ENCODE assay signal across 15 mouse cellular contexts in the genomic region with DNA sequence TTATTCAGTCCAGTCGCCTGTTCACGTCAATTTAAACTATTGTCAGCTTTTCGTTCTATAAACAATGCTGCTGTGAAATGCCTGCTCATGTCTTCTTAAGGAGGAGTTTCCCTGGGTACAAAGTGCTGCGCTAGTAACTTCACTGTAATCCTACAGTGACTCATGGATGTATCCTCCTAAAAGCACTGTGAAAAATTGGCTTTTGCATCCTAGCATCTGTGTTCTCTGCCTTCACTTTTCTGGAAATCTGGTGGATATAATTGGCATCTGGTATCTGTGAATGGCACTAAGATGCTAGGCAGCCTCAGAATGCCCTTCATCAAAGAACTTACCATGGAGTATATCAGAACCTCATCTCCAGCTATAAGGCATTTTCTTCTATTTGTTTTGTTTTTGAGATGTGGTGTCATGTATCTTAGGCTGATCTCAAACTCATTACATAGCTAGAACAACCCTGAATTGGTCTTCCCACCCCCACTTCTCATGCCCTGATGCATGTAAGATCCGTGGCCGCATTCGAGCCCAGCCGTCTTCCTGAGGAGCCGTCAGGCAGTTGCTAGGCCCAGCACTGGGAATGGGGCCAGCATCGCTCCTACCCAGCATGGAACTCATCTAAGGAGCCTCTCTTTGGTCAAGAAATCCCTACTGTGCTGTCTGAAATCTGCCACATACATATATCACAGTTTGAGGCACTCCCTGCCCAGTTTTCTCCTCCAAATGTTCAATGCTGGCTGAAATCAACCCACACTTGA. TPM values are rescaled to one million over a fixed set of nuclear protein-coding genes. Genes with fewer than 3 reads are reported as not detected.
DNase-seq lines count a peak whose midpoint lies in the region; ATAC-seq and TF ChIP-seq lines count a peak whose summit lies in the region.
"Had no signal": no experiment of that assay in that cellular context is flagged by ENCODE, and none has a peak within 500 bp of the region (broad histone marks: within the 10 kb centered on the region; RNA-seq: fewer than 3 reads in every experiment).

No protein-coding gene starts in this region.

- DNase-seq in heart, adult 11 months: peak; percentile 82
- DNase-seq in brain, adult 2 months (ENCODE audit: low read depth, low spot score): peak; percentile 86
- DNase-seq in layer of hippocampus, adult 18-20 months (ENCODE audit: low spot score in 2 of 2): peak; percentile 49 to 80
- no peak for DNase-seq in heart, adult 2 months
- DNase-seq: adrenal gland, postnatal 25 days; cerebellum, adult 18-20 months; gastrocnemius, postnatal 36 days; thymus, adult 2 months had no signal

- ATAC-seq in heart, embryonic 11.5 days (replicated peaks; ENCODE audit: insufficient number of reproducible peaks, low FRiP score, low TSS enrichment): no peak
- ATAC-seq in erythroid progenitor cell, adult 5-6 weeks (replicated peaks; ENCODE audit: low FRiP score, poor library complexity, severe bottlenecking): no peak
- ATAC-seq: CD4-positive, CD25-positive, alpha-beta regulatory T cell, adult 4 months; intestine, embryonic 16.5 days; liver, embryonic 12.5 days had no signal

- H3K27ac ChIP-seq in heart, embryonic 11.5 days (ENCODE audit: low read depth, low read length): no peak overlapping the region
- 0 out of 2 replicates have a peak overlapping the region, but pooled peaks have one; percentile 21 for H3K27ac ChIP-seq in olfactory bulb, adult 2 months (ENCODE audit: insufficient read depth, low read depth, low read length)
- no peak overlapping the region for H3K27ac ChIP-seq in heart, adult 2 months
- H3K27ac ChIP-seq: liver, embryonic 12.5 days had no signal

- H3K4me1 ChIP-seq in heart, embryonic 11.5 days (ENCODE audit: control insufficient read depth, insufficient read depth, low read length): peaks cover 5% of the 10 kb centered on the region
- H3K4me1 ChIP-seq in olfactory bulb, adult 2 months (ENCODE audit: control insufficient read depth, insufficient read depth, low read length): peaks cover 5% of the 10 kb centered on the region
- H3K4me1 ChIP-seq in heart, adult 2 months (ENCODE audit: control insufficient read depth, insufficient read depth, low read length): no peaks in the 10 kb centered on the region; the same call in none of the 2 replicates
- H3K4me1 ChIP-seq: liver, embryonic 12.5 days had no signal

- TF ChIP-seq POLR2A in olfactory bulb, adult 2 months (IDR thresholded peaks at IDR 0.05; ENCODE audit: insufficient read depth, low read depth, low read length): no peak
- TF ChIP-seq POLR2A in heart, adult 2 months (IDR thresholded peaks at IDR 0.05; ENCODE audit: insufficient read depth, low read depth, low read length): no peak

- H3K4me3 ChIP-seq in heart, embryonic 11.5 days (ENCODE audit: low read depth, low read length): no peak overlapping the region
- H3K4me3 ChIP-seq in olfactory bulb, adult 2 months (ENCODE audit: insufficient read depth, low read depth, low read length): no peak overlapping the region
- H3K4me3 ChIP-seq in heart, adult 2 months: no peak overlapping the region
- H3K4me3 ChIP-seq: liver, embryonic 12.5 days; megakaryocyte, embryonic 14.5 days had no signal

- H3K36me3 ChIP-seq in heart, embryonic 11.5 days (ENCODE audit: control insufficient read depth, insufficient read depth, low read length): no peaks in the 10 kb centered on the region
- H3K36me3 ChIP-seq in heart, adult 2 months (ENCODE audit: control insufficient read depth, insufficient read depth, low read length): peaks cover 7% of the 10 kb centered on the region
- H3K36me3 ChIP-seq: liver, embryonic 12.5 days had no signal

- no peak overlapping the region for H3K4me2 ChIP-seq in heart, embryonic 11.5 days
- H3K4me2 ChIP-seq: liver, embryonic 12.5 days had no signal

- 82% methylated on average over 10 of the region's 10 CpGs for WGBS in heart, embryonic 11.5 days (ENCODE audit: insufficient replicate concordance)
- 68% methylated on average over 10 of the region's 10 CpGs for WGBS in olfactory bulb, adult 2 months
- 89% methylated on average over 10 of the region's 10 CpGs for WGBS in heart, adult 2 months

- no peaks in the 10 kb centered on the region for H3K79me2 ChIP-seq in heart, adult 2 months (replicated peaks; ENCODE audit: control insufficient read depth, insufficient read depth, low read length)

- TF ChIP-seq EP300 in heart, adult 2 months (IDR thresholded peaks at IDR 0.05; ENCODE audit: insufficient read depth, low read depth, low read length): no peak

- H3K9ac ChIP-seq in heart, embryonic 11.5 days (ENCODE audit: low read depth, low read length): no peak overlapping the region
- H3K9ac ChIP-seq in heart, adult 2 months (ENCODE audit: low read depth, low read length): no peak overlapping the region
- H3K9ac ChIP-seq: liver, embryonic 12.5 days had no signal

- H3K9me3 ChIP-seq in heart, embryonic 11.5 days (replicated peaks; ENCODE audit: control insufficient read depth, low read length): no peaks in the 10 kb centered on the region
- H3K9me3 ChIP-seq: liver, embryonic 12.5 days had no signal

- intact Hi-C loops in heart, adult 2 months (cut with DNase I): no loop called here

- H3K27me3 ChIP-seq in heart, embryonic 11.5 days (ENCODE audit: control insufficient read depth, insufficient read depth, low read length): no peaks in the 10 kb centered on the region
- no peaks in the 10 kb centered on the region for H3K27me3 ChIP-seq in heart, adult 2 months (ENCODE audit: control insufficient read depth, insufficient read depth, low read length)
- H3K27me3 ChIP-seq: liver, embryonic 12.5 days; megakaryocyte, embryonic 14.5 days had no signal

- no peak for TF ChIP-seq CTCF in olfactory bulb, adult 2 months (IDR thresholded peaks at IDR 0.05; ENCODE audit: insufficient read depth, low read depth, low read length)
- TF ChIP-seq CTCF in heart, adult 2 months (IDR thresholded peaks at IDR 0.05): no peak

RNA-seq across cellular contexts. Expression of gene Rwdd2a, which starts 56.1 kb away (rescaled TPM):
- polyA plus RNA-seq in heart, embryonic 11.5 days (2014; fragmentation: Nextera tagmentation; extraction: Ambion mirVana): 4.8 TPM in 2 replicates
- 10 to 100 TPM; 27.5 to 30.3 TPM for total RNA-seq in layer of hippocampus, adult 18-20 months (2021)
- polyA plus RNA-seq in olfactory bulb, adult 2 months (2012; ENCODE audit: insufficient read depth, insufficient read length, low replicate concordance, missing spikeins): not detected in 2 replicates
- 3.8 TPM in 1 of 2 replicates, not detected in the other for total RNA-seq in erythroid progenitor cell, adult 5-6 weeks (2015; ENCODE audit: low replicate concordance)
- total RNA-seq in erythroid progenitor cell, adult 5-6 weeks (2017; ENCODE audit: low replicate concordance): not detected in 2 replicates
- under 1 TPM; 0.27 to 0.47 TPM for total RNA-seq in heart, adult 2 months (2021)
- polyA plus RNA-seq in heart, adult 2 months (2012; rRNA removed): 0.64 and 0.86 TPM in 2 replicates

RNA-seq across cellular contexts. Expression of gene Pgm3, which starts 56.3 kb away (rescaled TPM):
- polyA plus RNA-seq in heart, embryonic 11.5 days (2014; fragmentation: Nextera tagmentation; extraction: Ambion mirVana): 26.6 and 27.4 TPM in 2 replicates
- total RNA-seq in layer of hippocampus, adult 18-20 months (2021): 10 to 100 TPM; 17.6 to 18.1 TPM
- not detected in 2 replicates for polyA plus RNA-seq in olfactory bulb, adult 2 months (2012; ENCODE audit: insufficient read depth, insufficient read length, low replicate concordance, missing spikeins)
- total RNA-seq in erythroid progenitor cell, adult 5-6 weeks (2015; ENCODE audit: low replicate concordance): 5.0 and 9.0 TPM in 2 replicates
- total RNA-seq in erythroid progenitor cell, adult 5-6 weeks (2017; ENCODE audit: low replicate concordance): 1.5 and 2.9 TPM in 2 replicates
- 1 to 10 TPM; 6.2 to 6.5 TPM for total RNA-seq in heart, adult 2 months (2021)
- 3.2 and 5.0 TPM in 2 replicates for polyA plus RNA-seq in heart, adult 2 months (2012; rRNA removed)

Comparison
In these comparisons a context has a peak if more than half of its experiments do, and no peak if none do; other contexts are left out.
1. DNase-seq: peak in heart, adult 11 months (single experiment), brain, adult 2 months (single experiment) and layer of hippocampus, adult 18-20 months (2 of 2); none in heart, adult 2 months (0 of 2).
2. RNA of gene Rwdd2a, which starts 56.1 kb away (total RNA-seq): 27.5 to 30.3 TPM in layer of hippocampus, adult 18-20 months; 3.8 TPM in erythroid progenitor cell, adult 5-6 weeks and 0.27 to 0.47 TPM in heart, adult 2 months; every median in the first group is over 4 times any median in the second.